Mouse (Mus musculus) large intestine, adult 2 months (tissue): ENCODE measurements at regions not wholly inside any gene's neighbourhood (a gene's known extent, or its start where the extent isn't known, plus 50 kb on each side); places are given as distances from the start of the nearest gene placed in this dataset.

Experiments
- DNase-seq: peaks from one replicate; pipeline ENCODE4 v3.0.0-alpha.2; 2012; ENCODE audit warnings: low read depth, low spot score
- WGBS: fragments of 180-500 bp; shearing (Covaris S2); methylation state at CpG from one replicate; pipeline ENCODE4 v1.1.7; 2018; 5-methylcytosine and 5-hydroxymethylcytosine counted together

DNA sequence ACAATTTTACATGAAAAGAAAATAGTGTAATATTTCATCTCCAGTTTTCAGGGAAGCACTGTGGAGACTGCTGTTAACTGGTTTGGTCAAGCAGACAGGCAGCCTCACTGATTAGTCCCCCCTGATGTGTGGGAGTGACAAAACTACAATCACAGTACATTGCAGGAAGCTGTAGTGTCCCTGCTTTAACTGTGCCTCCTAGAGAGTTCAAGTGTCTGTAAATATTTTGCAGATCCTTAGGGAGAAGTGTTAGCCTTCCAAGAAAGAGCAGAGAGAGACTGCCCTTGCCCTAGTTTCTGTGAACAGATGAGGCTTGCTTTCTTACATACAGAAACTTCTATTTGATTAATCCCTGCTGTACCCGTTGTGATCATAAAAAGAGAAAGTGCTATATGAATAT, 617.2 kb upstream of the Agtr1b start:
- DNase-seq: no peak
- 20% methylated on average over 1 of the region's 1 CpGs for WGBS

- 43% methylated on average over 1 of the region's 1 CpGs for WGBS
- DNase-seq: no peak
Measured at GRCm38 (mm10) chr3:20973077-20973476, 606.1 kb upstream of the Agtr1b start.
